Mouse (Mus musculus): ENCODE data around the gene Foxe1.

- peak; percentile 91 for TF ChIP-seq CTCF (IDR thresholded peaks at IDR 0.05; ENCODE audit: borderline replicate concordance, control insufficient read depth, extremely low read depth, insufficient read depth, low read length, poor library complexity)
- no peak for TF ChIP-seq POLR2A (IDR thresholded peaks at IDR 0.05; ENCODE audit: control insufficient read depth, extremely low read depth, insufficient read depth, low read length, poor library complexity)
Observed at GRCm38 (mm10) chr4:46374869-46375368, 31.5 kb downstream of the Foxe1 start.

All from thymus, adult 2 months (tissue).